Mouse (Mus musculus): ENCODE measurements around the gene Gm13691. TPM values are rescaled to one million over a fixed set of nuclear protein-coding genes. Genes with fewer than 3 reads are reported as not detected.
A peak's percentile ranks its signal among the peaks of the same experiment; 100 is the strongest.
"Not testable (repeated sequence)": the region's sequence is repeated elsewhere in the genome, so short reads cannot be mapped to it uniquely, and the experiment has no call there.

The Gm13691 gene
- polyA plus RNA-seq, 1 experiment from 2014 or later = not detected

DNA sequence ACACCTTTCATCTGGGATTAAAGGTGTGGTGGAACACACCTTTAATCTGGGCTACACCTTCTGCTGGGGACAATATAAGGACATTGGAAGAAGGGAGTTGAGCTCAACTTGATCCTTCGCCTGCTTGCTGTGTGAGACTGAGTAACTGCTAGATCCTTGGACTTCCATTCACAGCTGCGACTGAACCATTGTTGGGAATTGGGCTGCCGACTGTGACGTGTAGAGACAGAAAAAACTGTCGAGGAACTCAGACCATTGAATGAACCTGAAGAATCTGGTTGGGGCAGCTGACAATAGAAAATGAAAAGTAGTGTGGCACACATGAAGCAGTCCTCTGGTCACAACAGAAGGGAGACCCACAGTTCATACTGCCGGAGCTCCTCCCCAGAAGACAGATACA lies 5.9 kb upstream of the Gm13691 start, which contains the start of gene Gm13697:
Gene Gm13697 (plus strand): TSS at position 301 of the 400 bp plus-strand sequence.
- no CpG with 5 or more reads among the region's 6 CpGs for WGBS
- not testable (repeated sequence) for H3K9ac ChIP-seq (ENCODE audit: low read length); ATAC-seq; H3K4me2 ChIP-seq (ENCODE audit: low read length); H3K4me1 ChIP-seq (ENCODE audit: control insufficient read depth, insufficient read depth, low read length); H3K27me3 ChIP-seq (replicated peaks; ENCODE audit: control insufficient read depth, insufficient read depth, low read length); DNase-seq (ENCODE audit: low spot score); H3K27ac ChIP-seq (ENCODE audit: low read depth, low read length); H3K36me3 ChIP-seq (ENCODE audit: control insufficient read depth, insufficient read depth, low read length); H3K4me3 ChIP-seq (ENCODE audit: low read depth, low read length); H3K9me3 ChIP-seq (replicated peaks; ENCODE audit: control insufficient read depth, low read length)

DNA sequence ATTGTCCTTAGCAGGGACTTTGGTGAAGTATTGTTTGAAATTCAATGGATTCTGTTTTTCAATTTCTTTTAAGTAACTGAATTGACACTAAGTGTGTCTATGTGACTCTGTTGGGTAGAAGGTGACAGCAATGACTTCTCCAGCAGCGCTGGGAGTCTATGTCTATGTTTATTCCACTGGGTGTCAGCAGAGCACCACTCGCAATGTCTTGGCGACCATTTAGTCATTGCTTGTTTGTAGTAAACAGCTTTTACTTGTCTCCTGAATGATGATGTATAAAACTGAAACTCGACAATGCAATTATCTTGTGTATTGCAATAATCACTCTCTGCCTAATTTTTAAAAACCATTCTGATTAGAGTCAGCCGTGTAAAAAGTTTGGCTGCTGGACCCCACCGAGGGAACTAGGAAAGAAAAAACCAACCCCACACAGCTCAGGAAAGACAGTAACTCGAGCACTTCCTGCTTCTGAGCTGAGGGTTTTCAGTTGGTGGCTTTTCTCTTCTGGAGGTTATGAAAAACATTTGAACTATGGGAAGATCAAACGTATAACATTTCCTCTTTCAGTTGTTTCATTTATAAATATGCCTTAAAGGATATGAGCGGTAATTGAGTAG lies 3.4 kb downstream of the Gm13691 start:
- H3K9me3 ChIP-seq (replicated peaks; ENCODE audit: control insufficient read depth, low read length); H3K27ac ChIP-seq (ENCODE audit: low read depth, low read length); H3K4me2 ChIP-seq (ENCODE audit: low read length); ATAC-seq; H3K9ac ChIP-seq (ENCODE audit: low read length); H3K4me3 ChIP-seq (ENCODE audit: low read depth, low read length); H3K27me3 ChIP-seq (replicated peaks; ENCODE audit: control insufficient read depth, insufficient read depth, low read length); H3K36me3 ChIP-seq (ENCODE audit: control insufficient read depth, insufficient read depth, low read length); H3K4me1 ChIP-seq (ENCODE audit: control insufficient read depth, insufficient read depth, low read length); DNase-seq (ENCODE audit: low spot score): not testable (repeated sequence)
- WGBS = 81% methylated on average over 6 of the region's 9 CpGs

DNA sequence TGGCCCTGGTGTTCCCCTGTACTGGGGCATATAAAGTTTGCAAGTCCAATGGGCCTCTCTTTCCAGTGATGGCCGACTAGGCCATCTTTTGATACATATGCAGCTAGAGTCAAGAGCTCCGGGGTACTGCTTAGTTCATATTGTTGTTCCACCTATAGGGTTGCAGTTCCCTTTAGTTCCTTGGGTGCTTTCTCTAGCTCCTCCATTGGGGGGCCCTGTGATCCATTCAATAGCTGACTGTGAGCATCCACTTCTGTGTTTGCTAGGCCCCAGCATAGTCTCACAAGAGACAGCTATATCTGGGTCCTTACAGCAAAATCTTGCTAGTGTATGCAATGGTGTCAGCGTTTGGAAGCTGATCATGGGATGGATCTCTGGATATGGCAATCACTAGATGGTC lies 4.2 kb downstream of the Gm13691 start:
- H3K9me3 ChIP-seq (replicated peaks; ENCODE audit: control insufficient read depth, low read length); H3K27me3 ChIP-seq (replicated peaks; ENCODE audit: control insufficient read depth, insufficient read depth, low read length); H3K9ac ChIP-seq (ENCODE audit: low read length); DNase-seq (ENCODE audit: low spot score); ATAC-seq; H3K4me1 ChIP-seq (ENCODE audit: control insufficient read depth, insufficient read depth, low read length); H3K27ac ChIP-seq (ENCODE audit: low read depth, low read length); H3K4me2 ChIP-seq (ENCODE audit: low read length); H3K4me3 ChIP-seq (ENCODE audit: low read depth, low read length); H3K36me3 ChIP-seq (ENCODE audit: control insufficient read depth, insufficient read depth, low read length): not testable (repeated sequence)
- WGBS = no CpG with 5 or more reads among the region's 3 CpGs

DNA sequence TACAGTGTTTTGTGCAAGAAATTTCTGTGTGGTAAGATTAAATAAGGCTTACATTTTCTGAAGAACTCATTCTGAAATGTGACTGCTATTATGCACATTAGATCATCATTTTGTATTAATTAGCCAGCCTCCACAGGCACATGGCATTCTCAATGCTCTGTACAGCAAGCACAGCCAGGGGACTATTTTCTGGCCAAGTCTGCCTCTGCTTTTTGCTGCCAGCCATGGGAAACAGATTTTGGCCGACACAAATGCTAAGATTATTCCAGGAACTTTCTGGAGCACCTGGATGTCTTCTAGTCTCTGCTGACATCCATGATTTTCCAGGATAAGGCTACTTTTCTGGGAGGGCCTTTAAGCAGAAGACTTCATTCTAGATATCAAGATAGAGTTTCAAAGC lies 18.6 kb downstream of the Gm13691 start:
- Histone ChIP-seq H3K4me1 (ENCODE audit: control insufficient read depth, insufficient read depth, low read length) (no peaks in the 10 kb centered on the region), H3K4me3 (ENCODE audit: low read depth, low read length) (no peak overlapping the region), H3K27me3 (replicated peaks; ENCODE audit: control insufficient read depth, insufficient read depth, low read length) (no peaks in the 10 kb centered on the region), H3K9me3 (replicated peaks; ENCODE audit: control insufficient read depth, low read length) (no peaks in the 10 kb centered on the region), H3K4me2 (ENCODE audit: low read length) (no peak overlapping the region), H3K27ac (ENCODE audit: low read depth, low read length) (no peak overlapping the region), H3K36me3 (ENCODE audit: control insufficient read depth, insufficient read depth, low read length) (no peaks in the 10 kb centered on the region), H3K9ac (ENCODE audit: low read length) (no peak overlapping the region)
- 53% methylated on average over 1 of the region's 1 CpGs for WGBS
- peak; percentile 51 for DNase-seq (ENCODE audit: low spot score)
- ATAC-seq = 0 out of 2 replicates have a peak, but pooled peaks have one; percentile 40

DNA sequence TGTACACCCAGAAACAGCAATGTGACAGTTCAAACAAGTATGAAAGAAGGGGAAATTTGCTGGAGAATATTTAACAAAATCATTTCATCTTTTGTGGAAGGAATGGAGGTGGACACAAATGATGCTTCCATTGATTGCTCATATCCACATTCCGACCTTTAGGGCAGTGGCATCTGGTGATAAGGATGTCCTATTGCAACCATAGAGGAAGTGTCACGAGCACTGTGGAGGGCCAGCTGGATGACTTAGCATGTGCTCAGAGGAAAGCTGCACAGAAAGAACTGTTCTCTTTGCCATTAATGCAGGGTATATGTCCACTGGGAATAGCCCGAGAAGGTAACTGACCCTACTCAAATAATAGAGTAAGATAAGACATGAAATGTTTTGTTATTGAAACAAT lies 19.5 kb downstream of the Gm13691 start:
- ATAC-seq (no peak), DNase-seq (ENCODE audit: low spot score) (no peak)
- no peak overlapping the region for H3K4me3 ChIP-seq (ENCODE audit: low read depth, low read length)
- H3K27me3 ChIP-seq (replicated peaks; ENCODE audit: control insufficient read depth, insufficient read depth, low read length) = no peaks in the 10 kb centered on the region
- no peaks in the 10 kb centered on the region for H3K4me1 ChIP-seq (ENCODE audit: control insufficient read depth, insufficient read depth, low read length)
- no peaks in the 10 kb centered on the region for H3K9me3 ChIP-seq (replicated peaks; ENCODE audit: control insufficient read depth, low read length)
- no peak overlapping the region for H3K9ac ChIP-seq (ENCODE audit: low read length)
- H3K27ac ChIP-seq (ENCODE audit: low read depth, low read length) = no peak overlapping the region
- 93% methylated on average over 3 of the region's 3 CpGs for WGBS
- H3K4me2 ChIP-seq (ENCODE audit: low read length) = no peak overlapping the region
- no peaks in the 10 kb centered on the region for H3K36me3 ChIP-seq (ENCODE audit: control insufficient read depth, insufficient read depth, low read length)

DNA sequence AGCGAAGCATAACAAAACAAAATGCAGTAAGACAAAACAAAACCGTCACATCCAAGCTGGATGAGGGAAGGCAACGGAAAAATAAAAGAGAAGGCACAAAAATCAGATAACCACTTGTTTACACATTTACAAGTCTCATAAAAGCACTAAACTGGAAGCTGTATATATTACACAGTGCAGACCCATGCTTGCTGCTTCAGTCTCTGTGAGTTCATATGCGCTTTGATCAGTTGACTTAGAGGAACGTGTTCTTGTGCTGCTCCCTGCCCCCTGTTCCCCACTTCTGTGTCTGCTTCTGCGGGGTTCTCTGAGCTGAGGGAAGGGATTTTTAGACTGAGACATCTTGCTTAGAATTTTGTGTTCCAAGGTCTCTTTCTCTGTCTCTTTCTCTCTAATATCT lies 24.2 kb downstream of the Gm13691 start:
- 80% methylated on average over 6 of the region's 6 CpGs for WGBS
- ATAC-seq = no peak
- Histone ChIP-seq H3K27ac (ENCODE audit: low read depth, low read length) (no peak overlapping the region), H3K4me2 (ENCODE audit: low read length) (no peak overlapping the region), H3K36me3 (ENCODE audit: control insufficient read depth, insufficient read depth, low read length) (no peaks in the 10 kb centered on the region), H3K4me3 (ENCODE audit: low read depth, low read length) (no peak overlapping the region), H3K4me1 (ENCODE audit: control insufficient read depth, insufficient read depth, low read length) (no peaks in the 10 kb centered on the region), H3K9ac (ENCODE audit: low read length) (no peak overlapping the region), H3K27me3 (replicated peaks; ENCODE audit: control insufficient read depth, insufficient read depth, low read length) (no peaks in the 10 kb centered on the region), H3K9me3 (replicated peaks; ENCODE audit: control insufficient read depth, low read length) (no peaks in the 10 kb centered on the region)
- DNase-seq (ENCODE audit: low spot score) = no peak

DNA sequence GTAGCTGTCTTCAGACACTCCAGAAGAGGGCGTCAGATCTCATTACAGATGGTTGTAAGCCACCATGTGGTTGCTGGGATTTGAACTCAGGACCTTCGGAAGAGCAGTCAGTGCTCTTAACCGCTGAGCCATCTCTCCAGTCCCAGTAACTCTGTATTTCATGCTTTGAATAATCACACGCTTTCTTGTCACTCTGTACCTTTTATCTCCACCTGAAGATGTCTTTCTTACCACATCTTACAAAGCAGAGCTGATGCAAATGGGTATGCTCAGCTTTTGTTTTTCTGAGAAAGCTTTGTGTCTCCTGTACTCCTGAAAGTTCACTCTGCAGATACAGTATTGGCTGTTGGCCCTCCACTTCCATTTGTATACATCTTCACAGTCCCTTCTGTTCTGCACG lies 25.9 kb downstream of the Gm13691 start:
- not testable (repeated sequence) for H3K9me3 ChIP-seq (replicated peaks; ENCODE audit: control insufficient read depth, low read length); H3K9ac ChIP-seq (ENCODE audit: low read length); H3K27me3 ChIP-seq (replicated peaks; ENCODE audit: control insufficient read depth, insufficient read depth, low read length); H3K4me1 ChIP-seq (ENCODE audit: control insufficient read depth, insufficient read depth, low read length); H3K36me3 ChIP-seq (ENCODE audit: control insufficient read depth, insufficient read depth, low read length); H3K4me3 ChIP-seq (ENCODE audit: low read depth, low read length); H3K27ac ChIP-seq (ENCODE audit: low read depth, low read length); H3K4me2 ChIP-seq (ENCODE audit: low read length); DNase-seq (ENCODE audit: low spot score); ATAC-seq
- 88% methylated on average over 4 of the region's 5 CpGs for WGBS

DNA sequence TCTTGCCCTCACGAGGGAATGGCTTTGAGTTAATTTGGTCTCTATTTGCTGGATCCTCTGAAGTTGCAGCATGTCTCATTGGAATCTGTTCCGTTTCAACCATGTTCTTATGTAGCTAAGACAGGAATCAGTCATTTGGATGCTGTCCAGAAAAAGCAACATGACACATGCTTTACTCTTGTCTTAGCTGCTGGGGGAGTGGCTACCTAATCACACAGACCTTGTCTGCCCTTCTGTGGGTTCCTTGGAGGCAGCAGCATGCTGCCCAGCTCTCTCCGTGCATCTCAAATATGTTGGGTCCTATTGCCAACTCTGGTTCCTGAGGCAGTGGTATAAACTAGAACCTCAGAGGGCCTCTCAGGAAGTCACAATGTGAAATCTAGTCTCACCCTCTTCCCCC lies 28.0 kb downstream of the Gm13691 start:
- no peak overlapping the region for H3K9ac ChIP-seq (ENCODE audit: low read length)
- ATAC-seq (no peak), DNase-seq (ENCODE audit: low spot score) (no peak)
- H3K27ac ChIP-seq (ENCODE audit: low read depth, low read length) = no peak overlapping the region
- H3K9me3 ChIP-seq (replicated peaks; ENCODE audit: control insufficient read depth, low read length) = no peaks in the 10 kb centered on the region
- H3K27me3 ChIP-seq (replicated peaks; ENCODE audit: control insufficient read depth, insufficient read depth, low read length) = no peaks in the 10 kb centered on the region
- no peak overlapping the region for H3K4me3 ChIP-seq (ENCODE audit: low read depth, low read length)
- no peak overlapping the region for H3K4me2 ChIP-seq (ENCODE audit: low read length)
- H3K4me1 ChIP-seq (ENCODE audit: control insufficient read depth, insufficient read depth, low read length) = no peaks in the 10 kb centered on the region
- 71% methylated on average over 3 of the region's 3 CpGs for WGBS
- H3K36me3 ChIP-seq (ENCODE audit: control insufficient read depth, insufficient read depth, low read length) = no peaks in the 10 kb centered on the region

DNA sequence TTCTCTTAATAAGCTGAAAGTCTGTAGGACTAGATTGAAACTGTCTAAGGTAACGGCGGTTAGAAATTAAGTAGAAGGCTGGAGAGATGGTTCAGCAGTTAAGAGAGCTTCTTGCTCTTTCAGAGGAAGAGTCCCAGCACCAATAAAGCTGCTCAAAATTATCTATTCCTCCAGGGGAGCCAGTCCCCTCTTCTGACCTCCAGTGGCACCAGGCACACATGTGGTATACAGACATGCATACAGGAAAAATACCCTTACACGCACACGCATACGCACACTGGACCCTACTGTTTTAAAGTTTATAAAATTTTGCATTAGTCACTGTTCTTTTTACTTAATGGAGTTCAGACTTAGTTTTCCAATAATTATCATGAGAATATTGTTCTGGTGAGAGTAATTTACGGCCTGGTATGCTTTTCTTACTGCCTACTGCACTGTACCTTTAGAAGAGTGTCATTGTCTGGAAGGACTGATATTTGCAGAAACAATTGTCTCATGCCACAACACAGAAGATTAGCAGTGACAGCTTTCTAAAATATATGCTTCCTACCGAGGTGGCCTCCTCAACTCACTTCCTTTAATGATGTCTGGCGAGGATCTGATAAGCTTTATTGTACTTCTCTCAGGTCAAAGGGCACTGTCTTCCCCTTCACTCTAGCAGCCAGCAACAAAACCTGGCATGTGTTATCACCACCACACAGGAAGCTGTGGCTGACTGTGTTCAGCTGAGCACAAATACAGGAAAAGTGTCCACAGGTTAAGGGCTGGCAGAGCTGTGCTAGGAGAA lies 29.4 kb downstream of the Gm13691 start:
- Histone ChIP-seq H3K27me3 (replicated peaks; ENCODE audit: control insufficient read depth, insufficient read depth, low read length) (no peaks in the 10 kb centered on the region), H3K4me1 (ENCODE audit: control insufficient read depth, insufficient read depth, low read length) (no peaks in the 10 kb centered on the region), H3K4me2 (ENCODE audit: low read length) (no peak overlapping the region), H3K27ac (ENCODE audit: low read depth, low read length) (no peak overlapping the region), H3K9me3 (replicated peaks; ENCODE audit: control insufficient read depth, low read length) (no peaks in the 10 kb centered on the region), H3K4me3 (ENCODE audit: low read depth, low read length) (no peak overlapping the region), H3K9ac (ENCODE audit: low read length) (no peak overlapping the region), H3K36me3 (ENCODE audit: control insufficient read depth, insufficient read depth, low read length) (no peaks in the 10 kb centered on the region)
- no peak for ATAC-seq
- no peak for DNase-seq (ENCODE audit: low spot score)
- 83% methylated on average over 8 of the region's 8 CpGs for WGBS

All from forebrain, embryonic 14.5 days (tissue).